Mouse (Mus musculus): ENCODE measurements at regions not wholly inside any gene's neighbourhood (a gene's known extent, or its start where the extent isn't known, plus 50 kb on each side); places are given as distances from the start of the nearest gene placed in this dataset.

DNA sequence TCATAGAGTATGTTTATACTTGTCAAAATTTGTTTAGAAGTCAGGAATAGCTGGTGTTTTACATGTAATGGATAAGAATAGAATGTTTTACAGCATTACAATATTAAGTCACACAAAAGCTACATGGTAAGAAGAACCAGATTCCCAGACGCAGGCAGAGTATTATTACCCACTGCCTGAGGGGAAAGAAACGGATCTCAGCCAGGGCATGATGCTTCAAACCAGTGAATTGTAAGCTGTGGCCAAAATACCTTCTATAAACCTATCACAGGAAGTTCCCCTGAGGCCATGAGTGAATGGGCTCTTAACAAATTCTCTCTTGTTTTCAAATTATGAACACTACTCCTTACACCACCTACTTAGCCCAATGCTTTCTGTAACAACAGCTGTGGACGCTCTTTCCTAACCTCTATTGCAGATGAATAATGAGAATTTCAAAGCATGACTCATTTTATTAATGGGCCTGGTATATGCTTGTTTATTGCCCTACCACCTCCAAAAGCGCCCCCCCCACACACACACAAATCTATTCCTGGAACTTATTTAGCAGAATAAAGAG lies 932.0 kb downstream of the Jrkl start:
- Histone ChIP-seq H3K4me3 (no peak overlapping the region), H3K9me3 (replicated peaks) (no peaks in the 10 kb centered on the region), H3K4me2 (replicated peaks) (no peak overlapping the region), H3K4me1 (no peaks in the 10 kb centered on the region), H3K27ac (no peak overlapping the region), H3K9ac (no peak overlapping the region), H3K36me3 (no peaks in the 10 kb centered on the region), H3K27me3 (no peaks in the 10 kb centered on the region)
- ATAC-seq (ENCODE audit: low FRiP score) = no peak
- 76% methylated on average over 4 of the region's 4 CpGs for WGBS

DNA sequence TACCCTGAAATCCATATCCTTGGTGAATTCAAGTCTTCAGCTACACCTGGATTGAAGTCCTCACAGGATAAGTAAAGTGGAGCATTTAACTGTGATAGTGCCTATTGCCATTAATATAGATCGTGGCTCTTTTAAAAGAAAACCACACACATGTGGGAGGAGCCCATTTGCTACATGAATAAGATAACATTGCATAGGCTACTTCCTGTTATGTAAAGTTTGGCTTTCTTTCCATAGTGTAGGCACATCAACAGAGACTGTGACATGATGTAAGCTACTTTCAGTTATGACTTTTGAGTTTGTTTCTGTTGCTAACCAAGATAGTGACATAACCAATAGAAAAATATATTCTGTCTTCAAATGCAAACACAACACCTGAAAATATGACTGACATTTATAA lies 932.6 kb downstream of the Jrkl start:
- H3K4me2 ChIP-seq (replicated peaks) = no peak overlapping the region
- WGBS = 78% methylated on average over 1 of the region's 1 CpGs
- H3K27me3 ChIP-seq = no peaks in the 10 kb centered on the region
- no peaks in the 10 kb centered on the region for H3K9me3 ChIP-seq (replicated peaks)
- H3K4me1 ChIP-seq = no peaks in the 10 kb centered on the region
- H3K9ac ChIP-seq = no peak overlapping the region
- H3K4me3 ChIP-seq = no peak overlapping the region
- no peak for ATAC-seq (ENCODE audit: low FRiP score)
- H3K36me3 ChIP-seq = no peaks in the 10 kb centered on the region
- no peak overlapping the region for H3K27ac ChIP-seq
